Mouse (Mus musculus): ENCODE results near the gene Ap2s1. TPM values are rescaled to one million over a fixed set of nuclear protein-coding genes. Genes with fewer than 3 reads are reported as not detected.

The Ap2s1 gene
- polyA plus RNA-seq, 1 experiment from 2014 or later: 484 TPM

DNA sequence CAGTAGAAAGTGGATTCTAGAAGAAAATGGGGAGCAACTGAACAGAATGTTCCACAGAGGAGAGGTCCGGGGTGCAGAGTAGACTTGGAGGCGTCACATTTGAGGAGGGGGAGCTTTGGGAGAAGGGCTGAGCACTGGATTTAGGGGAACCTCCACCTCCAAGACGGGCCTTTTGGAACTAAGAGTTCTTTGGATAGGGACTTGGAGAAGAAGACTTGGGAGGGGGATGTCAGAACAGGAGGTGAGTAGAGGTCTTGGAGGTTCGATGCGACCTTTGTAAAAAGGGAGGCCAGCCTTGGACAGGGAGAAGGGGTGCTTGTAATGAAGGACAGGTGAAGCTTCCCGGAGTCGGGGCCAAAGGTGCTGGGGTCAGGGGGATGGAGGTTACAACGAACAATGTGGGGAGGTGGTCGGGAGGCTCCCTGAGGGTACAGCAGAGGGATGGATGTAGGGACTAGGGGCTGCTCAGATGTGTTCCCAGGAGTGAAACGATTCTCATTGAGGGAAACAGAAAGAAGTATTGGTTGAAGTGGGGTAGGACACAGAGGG lies 920 bp downstream of the Ap2s1 start:
- 54% methylated on average over 10 of the region's 10 CpGs for whole genome bisulfite sequencing
- Histone ChIP-seq H3K4me1 (ENCODE audit: control insufficient read depth, insufficient read depth, low read length) (peaks cover 7% of the 10 kb centered on the region), H3K4me3 (ENCODE audit: low read depth, low read length) (peak overlapping the region; percentile 69), H3K4me2 (ENCODE audit: low read length) (peak overlapping the region; percentile 61), H3K9me3 (replicated peaks; ENCODE audit: control insufficient read depth, low read length) (no peaks in the 10 kb centered on the region), H3K27me3 (replicated peaks; ENCODE audit: control insufficient read depth, insufficient read depth, low read length) (no peaks in the 10 kb centered on the region), H3K9ac (ENCODE audit: low read length) (peak overlapping the region; percentile 84), H3K36me3 (ENCODE audit: control insufficient read depth, insufficient read depth, low read length) (peaks cover 10% of the 10 kb centered on the region), H3K27ac (ENCODE audit: low read depth, low read length) (no peak overlapping the region)
- DNase-seq (ENCODE audit: low spot score) (no peak), ATAC-seq (no peak)

- H3K27ac ChIP-seq (ENCODE audit: low read depth, low read length): no peak overlapping the region
- peaks cover 59% of the 10 kb centered on the region for H3K36me3 ChIP-seq (ENCODE audit: control insufficient read depth, insufficient read depth, low read length)
- ATAC-seq (no peak), DNase-seq (ENCODE audit: low spot score) (no peak)
- H3K27me3 ChIP-seq (replicated peaks; ENCODE audit: control insufficient read depth, insufficient read depth, low read length): no peaks in the 10 kb centered on the region
- no peaks in the 10 kb centered on the region for H3K9me3 ChIP-seq (replicated peaks; ENCODE audit: control insufficient read depth, low read length)
- no peak overlapping the region for H3K4me3 ChIP-seq (ENCODE audit: low read depth, low read length)
- H3K9ac ChIP-seq (ENCODE audit: low read length): no peak overlapping the region
- WGBS: 91% methylated on average over 4 of the region's 4 CpGs
- no peak overlapping the region for H3K4me2 ChIP-seq (ENCODE audit: low read length)
- H3K4me1 ChIP-seq (ENCODE audit: control insufficient read depth, insufficient read depth, low read length): no peaks in the 10 kb centered on the region
Observed at GRCm38 (mm10) chr7:16745373-16745772, 7.2 kb downstream of the Ap2s1 start.

DNA sequence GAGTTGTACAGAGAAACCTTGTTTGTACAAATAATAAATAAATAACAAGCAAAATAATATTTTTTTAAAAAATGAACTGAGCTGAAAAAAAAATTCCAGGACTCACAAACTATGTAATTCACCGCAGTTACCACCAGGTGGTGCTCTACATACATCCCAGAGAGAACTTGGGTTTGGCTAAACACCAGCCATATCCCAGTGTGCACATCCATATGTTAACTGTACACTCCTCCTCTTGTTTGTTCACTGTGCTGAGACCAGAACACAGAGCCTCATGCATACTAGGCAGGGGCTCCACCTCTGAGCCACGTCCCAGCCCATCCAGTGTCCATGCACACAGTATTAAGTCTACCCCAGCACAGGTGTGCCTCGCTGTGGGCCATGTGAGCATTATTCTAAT lies 7.9 kb downstream of the Ap2s1 start:
- H3K4me3 ChIP-seq (ENCODE audit: low read depth, low read length): no peak overlapping the region
- 54% methylated on average over 3 of the region's 3 CpGs for WGBS
- H3K9me3 ChIP-seq (replicated peaks; ENCODE audit: control insufficient read depth, low read length): no peaks in the 10 kb centered on the region
- no peak overlapping the region for H3K27ac ChIP-seq (ENCODE audit: low read depth, low read length)
- no peak overlapping the region for H3K4me2 ChIP-seq (ENCODE audit: low read length)
- H3K36me3 ChIP-seq (ENCODE audit: control insufficient read depth, insufficient read depth, low read length): peaks cover 59% of the 10 kb centered on the region
- ATAC-seq (peak; percentile 65), DNase-seq (ENCODE audit: low spot score) (peak; percentile 89)
- H3K27me3 ChIP-seq (replicated peaks; ENCODE audit: control insufficient read depth, insufficient read depth, low read length): no peaks in the 10 kb centered on the region
- no peak overlapping the region for H3K9ac ChIP-seq (ENCODE audit: low read length)
- no peaks in the 10 kb centered on the region for H3K4me1 ChIP-seq (ENCODE audit: control insufficient read depth, insufficient read depth, low read length)

- Histone ChIP-seq H3K9me3 (replicated peaks; ENCODE audit: control insufficient read depth, low read length) (no peaks in the 10 kb centered on the region), H3K27ac (ENCODE audit: low read depth, low read length) (no peak overlapping the region), H3K4me2 (ENCODE audit: low read length) (no peak overlapping the region), H3K36me3 (ENCODE audit: control insufficient read depth, insufficient read depth, low read length) (peaks cover 59% of the 10 kb centered on the region), H3K27me3 (replicated peaks; ENCODE audit: control insufficient read depth, insufficient read depth, low read length) (no peaks in the 10 kb centered on the region), H3K9ac (ENCODE audit: low read length) (no peak overlapping the region), H3K4me1 (ENCODE audit: control insufficient read depth, insufficient read depth, low read length) (no peaks in the 10 kb centered on the region), H3K4me3 (ENCODE audit: low read depth, low read length) (no peak overlapping the region)
- whole genome bisulfite sequencing: 95% methylated on average over 6 of the region's 6 CpGs
- ATAC-seq: no peak
- no peak for DNase-seq (ENCODE audit: low spot score)
Observed at GRCm38 (mm10) chr7:16747656-16748055, 9.4 kb downstream of the Ap2s1 start.

DNA sequence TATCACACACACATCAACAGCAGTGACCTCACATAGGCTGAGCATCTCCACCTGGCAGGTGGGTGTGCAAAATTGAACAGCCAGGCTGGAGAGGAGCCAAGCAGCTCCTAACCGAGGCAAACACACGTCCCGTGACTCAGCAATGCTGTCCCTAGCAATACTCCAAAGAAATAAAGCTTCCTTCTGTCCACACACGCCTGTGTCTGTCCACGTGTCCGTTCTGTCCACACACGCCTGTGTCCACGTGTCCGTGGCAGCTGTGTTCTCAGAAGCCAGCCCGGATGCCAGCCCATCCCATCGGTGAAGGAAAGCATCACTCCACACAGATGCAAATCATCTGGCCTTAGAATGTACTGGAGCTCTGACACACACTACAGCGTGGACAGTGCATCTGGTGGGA lies 13.8 kb downstream of the Ap2s1 start:
- H3K27ac ChIP-seq (ENCODE audit: low read depth, low read length): no peak overlapping the region
- no peak overlapping the region for H3K9ac ChIP-seq (ENCODE audit: low read length)
- WGBS: 88% methylated on average over 12 of the region's 12 CpGs
- no peaks in the 10 kb centered on the region for H3K27me3 ChIP-seq (replicated peaks; ENCODE audit: control insufficient read depth, insufficient read depth, low read length)
- no peaks in the 10 kb centered on the region for H3K9me3 ChIP-seq (replicated peaks; ENCODE audit: control insufficient read depth, low read length)
- no peak overlapping the region for H3K4me3 ChIP-seq (ENCODE audit: low read depth, low read length)
- no peak for DNase-seq (ENCODE audit: low spot score)
- no peak for ATAC-seq
- H3K4me2 ChIP-seq (ENCODE audit: low read length): no peak overlapping the region
- H3K36me3 ChIP-seq (ENCODE audit: control insufficient read depth, insufficient read depth, low read length): peaks cover 29% of the 10 kb centered on the region
- no peaks in the 10 kb centered on the region for H3K4me1 ChIP-seq (ENCODE audit: control insufficient read depth, insufficient read depth, low read length)

DNA sequence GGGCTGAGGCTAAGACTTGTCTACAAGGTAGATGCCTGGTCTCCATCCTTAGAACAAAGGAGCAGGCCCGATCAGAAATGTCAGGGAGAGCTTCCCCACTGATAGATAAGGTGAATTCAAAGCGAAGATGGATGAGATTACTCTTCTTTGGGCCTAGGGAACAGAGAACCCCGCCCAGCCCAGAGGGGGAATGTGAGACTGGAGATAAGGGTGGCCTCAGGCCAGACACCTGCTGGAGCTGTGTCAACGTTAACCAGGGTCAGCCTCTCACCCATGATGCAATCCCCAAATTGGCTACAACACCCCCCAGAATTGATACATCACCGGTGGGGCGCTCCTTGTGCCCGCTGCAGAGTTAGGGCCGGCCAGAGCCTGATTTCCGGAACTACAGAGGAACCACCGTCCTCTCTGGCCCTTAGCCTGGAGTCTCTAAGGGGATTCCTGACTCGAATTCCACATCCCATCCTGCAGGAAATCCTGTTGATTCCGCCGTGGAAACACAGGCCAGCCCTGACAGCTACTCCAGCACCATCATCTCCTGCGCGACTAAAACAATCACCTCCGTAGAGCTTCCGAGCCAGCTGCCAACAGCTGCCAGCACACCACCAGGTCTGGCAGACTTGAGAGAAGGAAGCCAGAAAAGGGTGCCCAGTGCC lies 17.3 kb downstream of the Ap2s1 start:
- H3K27me3 ChIP-seq (replicated peaks; ENCODE audit: control insufficient read depth, insufficient read depth, low read length): no peaks in the 10 kb centered on the region
- H3K9me3 ChIP-seq (replicated peaks; ENCODE audit: control insufficient read depth, low read length): no peaks in the 10 kb centered on the region
- no peak overlapping the region for H3K4me3 ChIP-seq (ENCODE audit: low read depth, low read length)
- no peak overlapping the region for H3K27ac ChIP-seq (ENCODE audit: low read depth, low read length)
- no peaks in the 10 kb centered on the region for H3K4me1 ChIP-seq (ENCODE audit: control insufficient read depth, insufficient read depth, low read length)
- ATAC-seq: no peak
- H3K9ac ChIP-seq (ENCODE audit: low read length): no peak overlapping the region
- DNase-seq (ENCODE audit: low spot score): no peak
- H3K36me3 ChIP-seq (ENCODE audit: control insufficient read depth, insufficient read depth, low read length): no peaks in the 10 kb centered on the region
- WGBS: 82% methylated on average over 17 of the region's 17 CpGs
- no peak overlapping the region for H3K4me2 ChIP-seq (ENCODE audit: low read length)

GRCm38 (mm10) chr7:16758872-16759574 lies 20.8 kb downstream of the Ap2s1 start:
- Histone ChIP-seq H3K27ac (ENCODE audit: low read depth, low read length) (no peak overlapping the region), H3K9me3 (replicated peaks; ENCODE audit: control insufficient read depth, low read length) (no peaks in the 10 kb centered on the region), H3K4me1 (ENCODE audit: control insufficient read depth, insufficient read depth, low read length) (no peaks in the 10 kb centered on the region), H3K4me3 (ENCODE audit: low read depth, low read length) (no peak overlapping the region), H3K4me2 (ENCODE audit: low read length) (no peak overlapping the region), H3K9ac (ENCODE audit: low read length) (no peak overlapping the region), H3K27me3 (replicated peaks; ENCODE audit: control insufficient read depth, insufficient read depth, low read length) (no peaks in the 10 kb centered on the region), H3K36me3 (ENCODE audit: control insufficient read depth, insufficient read depth, low read length) (no peaks in the 10 kb centered on the region)
- WGBS: 70% methylated on average over 10 of the region's 11 CpGs
- ATAC-seq: peak; percentile 85
- peak; percentile 75 for DNase-seq (ENCODE audit: low spot score)

DNA sequence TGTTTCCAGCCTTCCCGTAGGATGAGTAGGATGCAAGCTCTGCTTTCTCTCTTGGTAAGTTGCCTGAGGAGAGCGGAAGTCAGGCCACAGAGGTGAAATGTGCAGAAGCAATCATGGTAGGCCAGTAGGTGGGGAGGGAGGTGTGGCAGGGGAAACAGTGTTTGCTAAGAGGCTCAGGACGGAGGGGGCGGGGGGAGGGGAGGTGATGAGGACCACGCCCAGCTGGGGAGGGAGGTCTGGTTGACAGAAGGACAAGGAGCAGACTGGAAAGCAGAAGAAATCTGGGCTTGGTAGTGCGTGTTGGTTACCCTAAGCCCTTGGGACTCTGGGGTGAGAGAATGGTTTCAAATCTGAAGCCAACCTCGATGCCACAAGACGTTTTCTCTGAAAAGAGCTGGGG lies 22.1 kb downstream of the Ap2s1 start:
- 29% methylated on average over 8 of the region's 8 CpGs for WGBS
- Histone ChIP-seq H3K4me1 (ENCODE audit: control insufficient read depth, insufficient read depth, low read length) (no peaks in the 10 kb centered on the region), H3K9ac (ENCODE audit: low read length) (no peak overlapping the region), H3K4me3 (ENCODE audit: low read depth, low read length) (no peak overlapping the region), H3K9me3 (replicated peaks; ENCODE audit: control insufficient read depth, low read length) (no peaks in the 10 kb centered on the region), H3K27ac (ENCODE audit: low read depth, low read length) (no peak overlapping the region), H3K36me3 (ENCODE audit: control insufficient read depth, insufficient read depth, low read length) (no peaks in the 10 kb centered on the region), H3K27me3 (replicated peaks; ENCODE audit: control insufficient read depth, insufficient read depth, low read length) (no peaks in the 10 kb centered on the region), H3K4me2 (ENCODE audit: low read length) (no peak overlapping the region)
- no peak for DNase-seq (ENCODE audit: low spot score)
- no peak for ATAC-seq

GRCm38 (mm10) chr7:16761005-16761481 lies 22.8 kb downstream of the Ap2s1 start:
- H3K9ac ChIP-seq (ENCODE audit: low read length): no peak overlapping the region

More at GRCm38 (mm10) chr7:16761005-16761481, 22.8 kb downstream of the Ap2s1 start:
- Histone ChIP-seq H3K36me3 (ENCODE audit: control insufficient read depth, insufficient read depth, low read length) (no peaks in the 10 kb centered on the region), H3K27ac (ENCODE audit: low read depth, low read length) (no peak overlapping the region), H3K4me2 (ENCODE audit: low read length) (no peak overlapping the region), H3K9me3 (replicated peaks; ENCODE audit: control insufficient read depth, low read length) (no peaks in the 10 kb centered on the region), H3K4me3 (ENCODE audit: low read depth, low read length) (no peak overlapping the region), H3K27me3 (replicated peaks; ENCODE audit: control insufficient read depth, insufficient read depth, low read length) (no peaks in the 10 kb centered on the region), H3K4me1 (ENCODE audit: control insufficient read depth, insufficient read depth, low read length) (no peaks in the 10 kb centered on the region)
- no peak for DNase-seq (ENCODE audit: low spot score)
- WGBS: 53% methylated on average over 10 of the region's 10 CpGs
- ATAC-seq: no peak
